Mouse (Mus musculus) stomach, embryonic 15.5 days (tissue): ENCODE data around the gene Tlr4. TPM values are rescaled to one million over a fixed set of nuclear protein-coding genes. Genes with fewer than 3 reads are reported as not detected.

Experiments
- ATAC-seq: fragments of 200-750 bp; cut with Nextera tagmentation; 2 replicates; pipeline ENCODE4 v1.8.0; 2017; ENCODE audit warnings: low read depth, moderate number of reproducible peaks, moderate TSS enrichment; ENCODE audit not compliant: insufficient read depth, low FRiP score
- H3K27ac ChIP-seq: fragments of 300-500 bp; sonication (generic); 2 replicates; pipeline ENCODE4 v1.5.1; 2015; ENCODE audit warnings: mild to moderate bottlenecking, inconsistent platforms
- H3K27me3 ChIP-seq: fragments of 300-500 bp; sonication (generic); replicated peaks from 2 replicates; pipeline ENCODE4 v1.6.1; 2015; ENCODE audit warnings: inconsistent platforms
- H3K36me3 ChIP-seq: fragments of 300-500 bp; sonication (generic); 2 replicates; pipeline ENCODE4 v1.6.1; 2015; ENCODE audit warnings: inconsistent platforms
- H3K4me1 ChIP-seq: fragments of 300-500 bp; sonication (generic); 2 replicates; pipeline ENCODE4 v1.6.1; 2015; ENCODE audit warnings: inconsistent platforms
- H3K4me2 ChIP-seq: fragments of 300-500 bp; sonication (generic); 2 replicates; pipeline ENCODE4 v1.6.1; 2015; ENCODE audit warnings: mild to moderate bottlenecking, inconsistent platforms
- H3K4me3 ChIP-seq: fragments of 300-500 bp; sonication (generic); replicated peaks from 2 replicates; pipeline ENCODE4 v1.5.1; 2015; ENCODE audit warnings: inconsistent platforms
- H3K9ac ChIP-seq: fragments of 300-500 bp; sonication (generic); 2 replicates; pipeline ENCODE4 v1.6.1; 2015; ENCODE audit warnings: inconsistent platforms
- H3K9me3 ChIP-seq: fragments of 300-500 bp; sonication (generic); 2 replicates; pipeline ENCODE4 v1.6.1; 2016; ENCODE audit warnings: inconsistent platforms
- WGBS: fragments of 180-500 bp; shearing (Covaris S2); methylation state at CpG from one replicate; pipeline ENCODE4 v1.1.7; 2015; 5-methylcytosine and 5-hydroxymethylcytosine counted together
- polyA plus RNA-seq: library from polyadenylated mRNA; unstranded; fragments of >200 nt; fragmentation: Nextera tagmentation; extraction: Ambion mirVana; gene quantifications from 2 replicates; pipeline ENCODE4 v1.2.1, GENCODE M21; 2015

Gene Tlr4
- polyA plus RNA-seq, 1 experiment from 2014 or later = 2.0 TPM

DNA sequence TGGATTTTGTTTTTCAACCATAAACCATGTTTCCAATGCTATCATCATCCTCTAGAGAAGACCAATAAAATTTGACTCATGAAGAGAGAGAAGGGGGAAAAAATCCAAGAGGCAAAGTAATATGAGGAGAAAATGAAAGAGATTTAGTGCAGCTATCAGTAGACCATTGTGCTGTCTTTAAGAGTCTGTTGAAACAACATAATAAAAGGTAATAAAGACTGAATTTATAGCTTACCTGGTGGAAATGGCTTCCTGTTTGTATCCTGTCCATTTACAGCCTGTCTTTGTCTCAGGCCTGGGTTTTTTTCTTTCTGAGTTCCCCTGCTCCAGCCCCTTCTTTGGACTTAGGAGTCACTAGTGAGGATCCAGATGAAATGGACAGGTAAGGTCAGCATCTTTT is 81.0 kb downstream of the Tlr4 start:
- no peak overlapping the region for H3K4me2 ChIP-seq
- H3K9ac ChIP-seq = no peak overlapping the region
- no peaks in the 10 kb centered on the region for H3K4me1 ChIP-seq
- no peak overlapping the region for H3K4me3 ChIP-seq
- no peak for ATAC-seq
- no peaks in the 10 kb centered on the region for H3K27me3 ChIP-seq
- H3K36me3 ChIP-seq = no peaks in the 10 kb centered on the region
- H3K27ac ChIP-seq = no peak overlapping the region
- no peaks in the 10 kb centered on the region for H3K9me3 ChIP-seq

DNA sequence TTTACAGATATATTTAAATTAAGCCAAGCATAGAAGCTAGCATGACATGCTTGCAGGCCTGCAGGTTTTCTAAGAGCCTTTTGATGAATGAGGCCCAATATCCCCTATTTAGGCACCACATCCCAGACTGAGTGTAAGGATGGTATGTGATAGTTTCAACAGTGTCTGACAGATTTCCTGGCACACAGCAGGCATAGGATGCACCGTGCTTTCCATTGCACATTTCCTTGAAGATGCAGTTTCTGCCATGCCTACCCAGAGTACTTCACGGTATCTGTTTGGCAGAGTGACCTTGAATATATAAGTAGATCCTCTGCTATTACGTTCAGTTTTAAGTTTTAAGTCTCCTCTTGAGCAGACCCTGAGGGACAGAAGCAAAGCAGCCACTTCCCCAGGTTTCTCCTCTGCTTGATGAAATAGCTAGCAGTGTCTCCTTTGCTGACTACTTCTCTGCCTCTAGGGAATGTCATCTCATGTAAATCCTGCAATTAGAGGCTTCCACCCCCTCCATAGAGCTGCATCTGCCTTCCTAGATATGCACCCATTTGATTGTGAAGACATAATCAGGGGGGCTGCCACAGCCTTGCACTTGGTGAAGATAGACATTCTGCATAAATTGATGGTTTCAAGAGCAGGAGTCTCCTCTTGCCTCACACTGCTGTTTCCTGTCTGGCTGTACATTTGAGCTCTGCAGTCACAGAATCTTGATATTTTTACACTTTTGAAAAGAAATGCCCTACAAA is 92.4 kb downstream of the Tlr4 start:
- Histone ChIP-seq H3K27ac (no peak overlapping the region), H3K4me1 (no peaks in the 10 kb centered on the region), H3K36me3 (no peaks in the 10 kb centered on the region), H3K9ac (no peak overlapping the region), H3K4me3 (no peak overlapping the region), H3K9me3 (no peaks in the 10 kb centered on the region), H3K4me2 (no peak overlapping the region), H3K27me3 (no peaks in the 10 kb centered on the region)
- ATAC-seq = no peak
- WGBS = 74% methylated on average over 3 of the region's 3 CpGs

DNA sequence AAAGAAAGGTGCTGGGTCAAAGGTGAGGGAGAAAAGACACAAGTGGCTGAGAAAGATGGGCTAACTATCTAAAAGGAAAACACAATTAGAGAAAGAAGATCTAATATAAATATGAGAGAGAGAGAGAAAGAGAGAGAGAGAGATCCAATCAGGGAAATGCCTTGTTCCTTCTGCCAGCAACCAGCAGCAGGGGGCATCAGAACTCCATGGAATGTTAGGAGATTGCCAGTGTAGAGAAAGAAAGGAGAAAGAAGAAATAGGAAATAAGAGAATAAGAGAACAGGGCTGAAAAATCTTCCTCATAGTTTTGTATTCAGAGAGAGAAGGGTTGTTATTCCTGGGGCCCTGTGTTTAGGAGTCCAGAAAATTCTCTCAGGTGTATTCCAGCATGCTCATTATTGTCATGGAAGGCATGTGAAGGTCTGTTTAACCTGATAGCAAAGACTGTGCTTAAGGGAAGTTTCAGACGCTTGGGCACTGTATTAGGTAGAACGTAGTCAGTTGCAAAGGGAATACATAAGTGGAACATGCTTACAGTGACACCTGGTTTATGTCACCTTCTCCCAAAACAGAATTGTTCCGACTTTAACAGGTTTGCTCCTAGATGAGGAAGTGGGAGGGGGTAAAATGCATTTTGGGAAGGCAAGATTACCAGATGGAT is 96.4 kb downstream of the Tlr4 start:
- H3K4me3 ChIP-seq = no peak overlapping the region
- no peaks in the 10 kb centered on the region for H3K4me1 ChIP-seq
- 37% methylated on average over 3 of the region's 3 CpGs for WGBS
- H3K36me3 ChIP-seq = no peaks in the 10 kb centered on the region
- H3K27ac ChIP-seq = no peak overlapping the region
- no peaks in the 10 kb centered on the region for H3K9me3 ChIP-seq
- no peak for ATAC-seq
- H3K9ac ChIP-seq = no peak overlapping the region
- H3K27me3 ChIP-seq = no peaks in the 10 kb centered on the region
- no peak overlapping the region for H3K4me2 ChIP-seq

DNA sequence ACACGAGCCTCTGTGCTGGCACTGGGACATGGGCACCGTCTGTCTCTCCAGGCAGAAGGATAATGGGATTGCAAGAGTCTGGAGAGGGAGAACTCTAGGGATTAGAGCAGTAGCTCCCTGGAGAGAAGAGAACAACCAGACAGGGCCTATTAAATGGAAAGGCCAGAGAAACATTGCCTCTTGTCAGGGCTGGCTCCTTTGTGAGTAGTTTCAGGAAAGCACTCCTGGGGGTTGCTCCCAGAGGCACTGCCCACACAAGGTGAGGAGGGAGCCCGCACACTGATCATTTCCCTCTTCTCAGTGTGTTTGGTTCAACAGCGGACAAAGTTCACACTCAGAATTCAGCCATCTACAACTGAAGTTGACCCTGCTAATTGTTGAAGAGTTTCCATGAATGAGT is 98.7 kb downstream of the Tlr4 start:
- H3K4me3 ChIP-seq = no peak overlapping the region
- no peak overlapping the region for H3K4me2 ChIP-seq
- H3K27ac ChIP-seq = no peak overlapping the region
- H3K4me1 ChIP-seq = no peaks in the 10 kb centered on the region
- H3K9me3 ChIP-seq = no peaks in the 10 kb centered on the region
- no peaks in the 10 kb centered on the region for H3K27me3 ChIP-seq
- ATAC-seq = no peak
- 54% methylated on average over 4 of the region's 4 CpGs for WGBS
- no peak overlapping the region for H3K9ac ChIP-seq
- no peaks in the 10 kb centered on the region for H3K36me3 ChIP-seq

DNA sequence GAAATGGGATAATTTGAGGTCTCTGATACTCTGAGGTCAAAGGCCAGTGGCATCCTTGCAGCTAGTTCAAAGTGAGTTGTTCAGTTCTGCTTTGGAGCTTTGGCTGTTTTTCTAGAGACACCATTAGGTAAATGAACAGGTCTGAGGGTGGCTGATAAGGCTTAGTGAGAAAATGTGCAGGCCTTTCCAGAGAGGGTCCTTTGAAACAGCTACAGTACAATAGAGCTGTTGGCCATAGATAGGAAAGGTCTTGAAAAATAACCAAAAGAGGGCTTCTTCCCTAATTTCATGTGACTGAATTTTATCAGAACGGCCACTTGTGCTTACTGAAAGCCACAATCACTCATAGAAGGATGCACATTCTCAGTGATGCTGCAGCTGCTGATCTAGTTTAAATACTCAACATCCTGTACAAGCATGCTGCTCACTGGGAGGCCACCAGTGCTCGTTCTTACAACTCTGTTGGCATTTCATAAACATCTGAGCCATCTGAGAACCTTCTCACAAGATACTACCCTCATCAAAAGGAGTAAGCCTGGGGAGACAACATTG is 100.2 kb downstream of the Tlr4 start:
- no peak overlapping the region for H3K4me2 ChIP-seq
- 62% methylated on average over 2 of the region's 2 CpGs for WGBS
- no peak overlapping the region for H3K9ac ChIP-seq
- no peak overlapping the region for H3K4me3 ChIP-seq
- ATAC-seq = no peak
- H3K36me3 ChIP-seq = no peaks in the 10 kb centered on the region
- H3K27ac ChIP-seq = no peak overlapping the region
- no peaks in the 10 kb centered on the region for H3K4me1 ChIP-seq
- no peaks in the 10 kb centered on the region for H3K9me3 ChIP-seq
- H3K27me3 ChIP-seq = no peaks in the 10 kb centered on the region

DNA sequence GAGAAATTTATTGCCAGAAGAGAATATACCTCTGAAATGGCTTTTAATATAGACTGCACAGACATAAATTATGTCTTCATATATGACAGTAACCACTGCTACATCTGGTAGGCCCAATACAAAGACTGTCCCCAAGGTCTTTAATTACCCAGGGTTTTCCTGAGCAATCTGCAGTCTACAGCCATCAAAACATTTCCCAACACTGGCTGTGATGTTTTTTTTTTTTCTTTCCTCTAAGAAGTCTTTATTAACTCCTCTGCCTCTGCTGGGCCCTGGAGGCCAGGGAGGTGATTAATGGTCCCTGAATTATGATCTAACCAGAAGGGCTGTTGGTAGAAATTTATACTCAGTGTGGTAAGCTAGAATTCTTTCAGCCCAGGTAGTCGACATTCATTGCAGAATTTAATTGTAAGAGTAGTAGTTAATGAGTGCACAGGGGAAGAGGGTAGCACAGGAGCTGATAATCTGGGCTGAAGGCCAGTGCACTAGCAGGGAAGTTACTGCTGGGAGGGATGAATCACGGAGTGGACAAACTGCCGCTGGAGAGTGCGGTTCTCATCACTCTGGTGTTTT is 111.2 kb downstream of the Tlr4 start:
- H3K4me2 ChIP-seq = no peak overlapping the region
- no peaks in the 10 kb centered on the region for H3K4me1 ChIP-seq
- ATAC-seq = no peak
- no peaks in the 10 kb centered on the region for H3K9me3 ChIP-seq
- H3K27ac ChIP-seq = no peak overlapping the region
- H3K9ac ChIP-seq = no peak overlapping the region
- WGBS = 62% methylated on average over 4 of the region's 4 CpGs
- H3K27me3 ChIP-seq = no peaks in the 10 kb centered on the region
- H3K36me3 ChIP-seq = no peaks in the 10 kb centered on the region
- no peak overlapping the region for H3K4me3 ChIP-seq

DNA sequence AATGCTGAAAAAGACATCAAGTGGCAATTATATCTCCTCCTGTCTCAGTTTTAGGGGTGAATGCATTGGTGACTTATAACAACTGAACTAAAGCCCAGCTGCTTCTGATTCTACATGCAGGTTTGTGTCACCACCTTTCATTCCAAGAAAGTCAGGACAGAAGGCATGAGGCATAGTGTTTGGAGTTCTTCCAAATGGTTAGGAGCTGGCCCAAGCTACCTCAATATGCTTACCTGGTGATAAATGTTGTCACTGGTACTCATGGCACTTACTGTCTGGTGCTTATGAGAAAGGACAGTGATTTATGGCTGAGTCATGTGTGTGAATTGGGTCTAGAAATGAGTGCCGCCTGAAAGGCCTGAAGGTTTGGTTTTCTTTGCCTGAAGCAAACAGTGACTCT is 114.5 kb downstream of the Tlr4 start:
- whole genome bisulfite sequencing = 43% methylated on average over 1 of the region's 1 CpGs
- Histone ChIP-seq H3K36me3 (no peaks in the 10 kb centered on the region), H3K4me2 (no peak overlapping the region), H3K9ac (no peak overlapping the region), H3K4me1 (no peaks in the 10 kb centered on the region), H3K27ac (no peak overlapping the region), H3K4me3 (no peak overlapping the region), H3K9me3 (no peaks in the 10 kb centered on the region), H3K27me3 (no peaks in the 10 kb centered on the region)
- no peak for ATAC-seq

DNA sequence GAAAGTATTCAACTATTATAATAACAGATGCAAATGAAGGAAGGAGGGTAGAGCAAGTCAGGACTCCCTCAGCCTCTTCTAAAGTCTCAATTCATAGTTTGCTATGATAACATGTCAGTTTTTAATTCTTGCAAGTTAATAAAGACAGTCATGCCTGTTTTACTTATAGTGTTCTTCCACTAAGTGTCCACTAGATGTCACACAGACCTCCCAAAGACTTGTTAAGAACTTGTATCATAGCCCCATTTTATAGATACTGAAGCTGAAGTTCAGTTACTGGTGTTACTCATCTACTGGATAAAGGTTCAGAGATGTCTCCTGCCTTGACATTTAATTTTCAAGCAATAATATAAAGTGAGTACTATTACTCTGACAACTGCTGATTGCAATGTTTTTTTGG is 116.3 kb downstream of the Tlr4 start:
- no peaks in the 10 kb centered on the region for H3K27me3 ChIP-seq
- H3K4me2 ChIP-seq = no peak overlapping the region
- no peak overlapping the region for H3K4me3 ChIP-seq
- ATAC-seq = no peak
- no peak overlapping the region for H3K27ac ChIP-seq
- H3K36me3 ChIP-seq = no peaks in the 10 kb centered on the region
- H3K9ac ChIP-seq = no peak overlapping the region
- no peaks in the 10 kb centered on the region for H3K9me3 ChIP-seq
- no peaks in the 10 kb centered on the region for H3K4me1 ChIP-seq

DNA sequence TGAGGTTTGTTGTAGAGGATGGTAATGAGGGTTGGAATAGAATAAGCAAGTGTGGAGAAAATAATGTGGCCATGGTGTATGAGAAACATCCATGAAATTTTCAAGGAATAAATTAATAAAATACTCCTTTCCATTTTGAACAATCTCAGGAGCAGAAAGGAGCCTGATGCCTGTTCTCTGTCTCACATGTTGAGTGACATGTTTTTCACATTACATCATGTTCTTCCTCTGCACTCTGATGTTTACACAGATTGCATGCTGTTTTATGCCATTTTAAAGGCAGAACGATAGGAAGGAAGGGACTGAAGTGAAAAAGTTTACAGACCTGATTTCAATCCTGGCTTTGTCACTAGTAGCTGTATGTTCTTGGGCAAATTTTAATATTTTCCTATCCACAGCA is 120.3 kb downstream of the Tlr4 start:
- Histone ChIP-seq H3K4me1 (no peaks in the 10 kb centered on the region), H3K4me2 (no peak overlapping the region), H3K27ac (no peak overlapping the region), H3K4me3 (no peak overlapping the region), H3K9ac (no peak overlapping the region), H3K9me3 (no peaks in the 10 kb centered on the region), H3K27me3 (no peaks in the 10 kb centered on the region), H3K36me3 (no peaks in the 10 kb centered on the region)
- ATAC-seq = no peak
- WGBS = 16% methylated on average over 1 of the region's 1 CpGs

DNA sequence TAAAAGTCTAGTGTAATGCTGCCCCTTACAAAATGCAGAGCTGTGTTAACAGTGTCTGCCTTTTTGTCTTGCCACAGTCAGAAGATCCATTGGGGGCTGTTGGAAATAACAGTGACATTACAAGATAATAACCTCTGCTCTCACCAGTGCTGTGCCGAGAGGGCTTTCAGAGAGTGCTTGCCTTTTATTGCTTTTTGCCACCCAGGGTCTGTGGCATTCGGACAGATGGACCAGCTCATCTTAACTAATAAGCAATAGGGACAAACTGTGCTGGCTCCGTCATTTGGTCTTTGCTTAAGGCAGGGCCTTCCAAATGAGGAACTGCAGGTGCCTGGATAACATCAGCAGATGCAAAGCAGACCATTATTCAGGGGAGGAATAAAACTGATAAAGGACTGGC is 147.5 kb downstream of the Tlr4 start:
- H3K9me3 ChIP-seq = no peaks in the 10 kb centered on the region
- no peaks in the 10 kb centered on the region for H3K36me3 ChIP-seq
- no peak overlapping the region for H3K4me2 ChIP-seq
- H3K9ac ChIP-seq = no peak overlapping the region
- no peak overlapping the region for H3K4me3 ChIP-seq
- H3K27ac ChIP-seq = no peak overlapping the region
- H3K27me3 ChIP-seq = no peaks in the 10 kb centered on the region
- WGBS = 57% methylated on average over 3 of the region's 3 CpGs
- ATAC-seq = no peak
- no peaks in the 10 kb centered on the region for H3K4me1 ChIP-seq
